ENCODE assay signal across 11 mouse cellular contexts in genomic region chr5:75635385-75635784, GRCm38 (mm10).
A peak's percentile ranks its signal among the peaks of the same experiment; 100 is the strongest.
DNase-seq lines count a peak whose midpoint lies in the region; ATAC-seq and TF ChIP-seq lines count a peak whose summit lies in the region.
"Had no signal": no experiment of that assay in that cellular context is flagged by ENCODE, and none has a peak within 500 bp of the region (broad histone marks: within the 10 kb centered on the region; RNA-seq: fewer than 3 reads in every experiment).

No protein-coding gene starts in this region.

- TF ChIP-seq CTCF in brain, embryonic 14.5 days (IDR thresholded peaks at IDR 0.05; ENCODE audit: borderline replicate concordance, extremely low read depth, insufficient read depth, insufficient read length) = no peak

- peak; percentile 13 to 48 for DNase-seq in frontal cortex, postnatal 36 days (ENCODE audit: low spot score in 2 of 2)
- DNase-seq in frontal cortex, postnatal 14 days (ENCODE audit: low spot score in 2 of 2) = no peak
- DNase-seq in brain, embryonic 14.5 days (ENCODE audit: low read depth) = peak; percentile 68
- peak; percentile 51 to 52 for DNase-seq in cerebellum, postnatal 14 days
- DNase-seq in left cerebral cortex, postnatal 4 days = peak; percentile 59
- DNase-seq in adrenal gland, adult 18-20 months (ENCODE audit: low spot score in 2 of 2) = no peak
- DNase-seq: adrenal gland, adult 2 months; thymus, postnatal 14 days had no signal

- no peak for ATAC-seq in monocyte, adult 5-6 weeks (replicated peaks; ENCODE audit: insufficient number of reproducible peaks, low FRiP score, low TSS enrichment, poor library complexity, severe bottlenecking)
- no peak for ATAC-seq in activated CD4-positive, CD25-positive, alpha-beta regulatory T cell, adult 4 months
- ATAC-seq: intestine, postnatal 0 days had no signal

- TF ChIP-seq POLR2A in brain, embryonic 14.5 days (IDR thresholded peaks at IDR 0.05; ENCODE audit: borderline replicate concordance, extremely low read depth, insufficient read depth, insufficient read length, poor library complexity, severe bottlenecking) = no peak

- intact Hi-C loops in left cerebral cortex, postnatal 4 days (cut with DNase I) = no loop called here

Comparison
In these comparisons a context has a peak if more than half of its experiments do, and no peak if none do; other contexts are left out.
1. DNase-seq: peak in frontal cortex, postnatal 36 days (2 of 2), brain, embryonic 14.5 days (single experiment), cerebellum, postnatal 14 days (2 of 2) and left cerebral cortex, postnatal 4 days (single experiment); none in frontal cortex, postnatal 14 days (0 of 2) and adrenal gland, adult 18-20 months (0 of 2).